Mouse (Mus musculus): Measurements from ENCODE around the gene Gm9195. TPM values are rescaled to one million over a fixed set of nuclear protein-coding genes. Genes with fewer than 3 reads are reported as not detected.

Gm9195 gene
- polyA plus RNA-seq (2015; fragmentation: Nextera tagmentation; extraction: Ambion mirVana): not detected in 2 replicates

GRCm38 (mm10) chr14:72491738-72492137, at the start of gene Gm9195:
Gene Gm9195, minus strand, starts transcription at chr14:72491838.

Other genes starting within 250 kb of the Gm9195 start
- 60.7 and 63.8 TPM in 2 replicates for gene Fndc3a, start 218.2 kb upstream of the Gm9195 start, polyA plus RNA-seq (2015; fragmentation: Nextera tagmentation; extraction: Ambion mirVana)